Mouse (Mus musculus) adrenal gland, adult 18-20 months (tissue): ENCODE data around the gene Izumo2. TPM values are rescaled to one million over a fixed set of nuclear protein-coding genes. Genes with fewer than 3 reads are reported as not detected.

Experiments
- DNase-seq, 2 experiments: peaks; one replicate each; pipeline ENCODE4 v3.0.0; 2021 to 2022; ENCODE audit warnings: low spot score in 2 of 2
- total RNA-seq, 2 experiments: library from RNA; stranded (reverse); gene quantifications; 1 replicate in 1 of 2; 2 replicates in 1 of 2; pipeline ENCODE4 v1.2.3; 2021

Gene Izumo2
- total RNA-seq, 2 experiments from 2014 or later = not detected

GRCm38 (mm10) chr7:44757164-44757563, 48.6 kb downstream of the Izumo2 start:
- no peak for DNase-seq

GRCm38 (mm10) chr7:44760366-44760765, 51.8 kb downstream of the Izumo2 start:
- DNase-seq = no peak

- DNase-seq = no peak
Observed at GRCm38 (mm10) chr7:44768129-44768528, 59.6 kb downstream of the Izumo2 start.

Other genes with a start within 250 kb of the Izumo2 start
- not detected for gene Aspdh, start 243.4 kb upstream of the Izumo2 start, total RNA-seq
- gene Josd2, start 240.8 kb upstream of the Izumo2 start, total RNA-seq = 10 to 100 TPM; 40.0 to 42.6 TPM
- 100 to 1,000 TPM in 1 of 2 experiments, 10 to 100 TPM in 1; 95.4 to 101 TPM for gene Emc10, start 212.2 kb upstream of the Izumo2 start, total RNA-seq
- gene Fam71e1, start 212.2 kb upstream of the Izumo2 start, total RNA-seq = 1 to 10 TPM; 5.6 to 8.9 TPM
- gene Mybpc2, start 184.1 kb upstream of the Izumo2 start, total RNA-seq = under 1 TPM in 1 of 2 experiments, not detected in 1; 0.93 TPM
- under 1 TPM; 0.19 to 0.43 TPM for gene Spib, start 176.7 kb upstream of the Izumo2 start, total RNA-seq
- 1 to 10 TPM; 8.3 to 9.4 TPM for gene Pold1, start 159.9 kb upstream of the Izumo2 start, total RNA-seq
- gene Nr1h2, start 154.8 kb upstream of the Izumo2 start, total RNA-seq = 100 to 1,000 TPM; 108 to 128 TPM
- 1 to 10 TPM; 1.3 to 1.6 TPM for gene Napsa, start 136.4 kb upstream of the Izumo2 start, total RNA-seq
- 1 to 10 TPM; 4.0 to 5.6 TPM for gene Kcnc3, start 118.1 kb upstream of the Izumo2 start, total RNA-seq
- 1 to 10 TPM; 5.5 to 6.6 TPM for gene Myh14, start 37.9 kb upstream of the Izumo2 start, total RNA-seq
- 10 to 100 TPM; 40.4 to 42.1 TPM for gene Vrk3, start 39.7 kb downstream of the Izumo2 start, total RNA-seq
- gene Zfp473, start 42.3 kb downstream of the Izumo2 start, total RNA-seq = under 1 TPM; 0.30 to 0.51 TPM
- gene Nup62, start 107.3 kb downstream of the Izumo2 start, total RNA-seq = 10 to 100 TPM; 48.5 to 52.7 TPM
- gene Il4i1, start 107.6 kb downstream of the Izumo2 start, total RNA-seq = 1 to 10 TPM; 1.6 to 2.6 TPM
- gene Atf5, start 107.9 kb downstream of the Izumo2 start, total RNA-seq = 100 to 1,000 TPM; 136 to 217 TPM
- 100 to 1,000 TPM in 1 of 2 experiments, 10 to 100 TPM in 1; 86.3 to 128 TPM for gene Akt1s1, start 140.2 kb downstream of the Izumo2 start, total RNA-seq
- gene Tbc1d17, start 140.3 kb downstream of the Izumo2 start, total RNA-seq = 10 to 100 TPM; 48.1 to 60.2 TPM
- 10 to 100 TPM; 33.8 to 40.8 TPM for gene Pnkp, start 148.4 kb downstream of the Izumo2 start, total RNA-seq
- 100 to 1,000 TPM; 232 to 253 TPM for gene Ptov1, start 161.0 kb downstream of the Izumo2 start, total RNA-seq
- gene Med25, start 184.0 kb downstream of the Izumo2 start, total RNA-seq = 10 to 100 TPM; 75.2 to 90.9 TPM
- gene Fuz, start 187.3 kb downstream of the Izumo2 start, total RNA-seq = 10 to 100 TPM; 24.1 to 28.3 TPM
- 10 to 100 TPM; 81.7 to 97.4 TPM for gene Ap2a1, start 220.8 kb downstream of the Izumo2 start, total RNA-seq
- gene Tsks, start 234.5 kb downstream of the Izumo2 start, total RNA-seq = not detected